Mouse (Mus musculus): ENCODE results near the gene Sparc. TPM values are rescaled to one million over a fixed set of nuclear protein-coding genes. Genes with fewer than 3 reads are reported as not detected.

Sparc gene
- polyA plus RNA-seq, 1 experiment from 2014 or later = 300 TPM

Other genes with a start within 250 kb of the Sparc start
- gene Slc36a2, start 238.1 kb downstream of the Sparc start, polyA plus RNA-seq (2014; fragmentation: Nextera tagmentation; extraction: Ambion mirVana) = 0.15 and 0.27 TPM in 2 replicates
- gene Slc36a1, start 218.8 kb downstream of the Sparc start, polyA plus RNA-seq (2014; fragmentation: Nextera tagmentation; extraction: Ambion mirVana) = 1.8 and 3.2 TPM in 2 replicates
- 0.03 and 0.05 TPM in 2 replicates for gene Fat2, start 86.6 kb downstream of the Sparc start, polyA plus RNA-seq (2014; fragmentation: Nextera tagmentation; extraction: Ambion mirVana)
- 238 and 292 TPM in 2 replicates for gene Atox1, start 38.1 kb upstream of the Sparc start, polyA plus RNA-seq (2014; fragmentation: Nextera tagmentation; extraction: Ambion mirVana)
- gene G3bp1, start 46.5 kb upstream of the Sparc start, polyA plus RNA-seq (2014; fragmentation: Nextera tagmentation; extraction: Ambion mirVana) = 141 and 146 TPM in 2 replicates
- not detected in 2 replicates for gene Glra1, start 185.0 kb upstream of the Sparc start, polyA plus RNA-seq (2014; fragmentation: Nextera tagmentation; extraction: Ambion mirVana)